Mouse (Mus musculus): ENCODE measurements around the gene Prkd3. TPM values are rescaled to one million over a fixed set of nuclear protein-coding genes. Genes with fewer than 3 reads are reported as not detected.

Gene Prkd3
- 20.8 and 21.0 TPM in 2 replicates for polyA plus RNA-seq (2015; fragmentation: Nextera tagmentation; extraction: Ambion mirVana)

GRCm38 (mm10) chr17:79020208-79020983, at the start of gene Prkd3:
Prkd3 (minus strand) TSS chr17:79020816.
- Histone ChIP-seq H3K9me3 (no peaks in the 10 kb centered on the region), H3K27me3 (peaks cover 13% of the 10 kb centered on the region), H3K27ac (peak within 1 kb of the TSS; percentile 77), H3K9ac (replicated peaks) (peak within 1 kb of the TSS; percentile 76), H3K4me2 (replicated peaks) (peak within 1 kb of the TSS; percentile 80), H3K4me3 (replicated peaks) (peak within 1 kb of the TSS; percentile 80), H3K4me1 (replicated peaks) (peaks cover 27% of the 10 kb centered on the region), H3K36me3 (no peaks in the 10 kb centered on the region)
- WGBS, result under 1% methylated on average over 67 of the region's 113 CpGs
- ATAC-seq, result peak; percentile 94

GRCm38 (mm10) chr17:79069766-79070480, 49.3 kb upstream of the Prkd3 start:
- H3K36me3 ChIP-seq, result no peaks in the 10 kb centered on the region
- WGBS, result 88% methylated on average over 14 of the region's 14 CpGs
- no peak overlapping the region for H3K4me2 ChIP-seq (replicated peaks)
- no peak overlapping the region for H3K27ac ChIP-seq
- H3K27me3 ChIP-seq, result no peaks in the 10 kb centered on the region
- H3K9ac ChIP-seq (replicated peaks), result no peak overlapping the region
- ATAC-seq, result no peak
- no peaks in the 10 kb centered on the region for H3K4me1 ChIP-seq (replicated peaks)
- no peaks in the 10 kb centered on the region for H3K9me3 ChIP-seq
- H3K4me3 ChIP-seq (replicated peaks), result no peak overlapping the region

DNA sequence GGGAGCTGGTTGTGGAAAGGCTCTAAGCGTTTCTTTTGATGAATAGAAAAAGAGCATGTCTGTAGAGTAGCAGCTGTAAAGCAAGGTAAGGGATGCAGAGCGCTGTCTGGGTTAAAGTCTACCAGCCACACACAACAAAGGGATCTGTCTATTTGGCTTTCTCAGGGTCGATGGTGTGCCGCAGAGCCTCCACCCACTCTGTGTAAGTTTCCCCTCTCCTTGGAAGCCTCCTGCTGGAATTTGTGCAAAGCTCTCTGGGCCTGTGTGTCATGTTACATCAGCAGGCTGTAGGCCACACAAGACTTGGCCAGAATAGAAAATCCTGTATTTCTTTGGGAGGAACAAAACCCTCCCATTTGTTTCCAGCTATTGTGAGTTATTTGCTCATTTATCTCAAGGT, 48.4 kb upstream of the Prkd3 start:
- Histone ChIP-seq H3K4me2 (replicated peaks) (no peak overlapping the region), H3K4me3 (replicated peaks) (no peak overlapping the region), H3K27me3 (no peaks in the 10 kb centered on the region), H3K4me1 (replicated peaks) (no peaks in the 10 kb centered on the region), H3K27ac (no peak overlapping the region), H3K9me3 (no peaks in the 10 kb centered on the region), H3K9ac (replicated peaks) (no peak overlapping the region), H3K36me3 (no peaks in the 10 kb centered on the region)
- no peak for ATAC-seq
- WGBS, result 37% methylated on average over 4 of the region's 4 CpGs

DNA sequence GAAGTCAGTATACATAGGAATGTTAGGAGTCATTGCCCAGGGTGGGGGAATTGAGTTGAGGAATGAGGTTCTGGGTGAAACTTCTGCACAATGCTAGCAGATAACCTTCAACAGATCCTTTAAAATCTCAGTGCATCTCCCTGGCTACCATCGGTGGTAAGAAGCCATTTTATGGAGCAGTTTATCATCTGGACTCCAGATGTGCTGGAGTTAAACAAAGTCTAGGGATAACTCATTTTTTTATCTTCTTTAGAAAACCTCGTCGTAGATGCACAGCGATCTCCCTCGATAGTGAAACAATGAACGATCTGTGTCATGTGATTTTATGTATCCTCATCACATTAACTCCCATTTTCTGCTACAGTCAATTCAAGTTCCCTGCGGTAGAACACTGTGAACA, 48.0 kb upstream of the Prkd3 start:
- Histone ChIP-seq H3K27ac (no peak overlapping the region), H3K27me3 (no peaks in the 10 kb centered on the region), H3K9ac (replicated peaks) (no peak overlapping the region), H3K4me2 (replicated peaks) (no peak overlapping the region), H3K36me3 (no peaks in the 10 kb centered on the region), H3K4me3 (replicated peaks) (no peak overlapping the region), H3K4me1 (replicated peaks) (no peaks in the 10 kb centered on the region), H3K9me3 (no peaks in the 10 kb centered on the region)
- ATAC-seq, result no peak
- WGBS, result 77% methylated on average over 7 of the region's 7 CpGs

DNA sequence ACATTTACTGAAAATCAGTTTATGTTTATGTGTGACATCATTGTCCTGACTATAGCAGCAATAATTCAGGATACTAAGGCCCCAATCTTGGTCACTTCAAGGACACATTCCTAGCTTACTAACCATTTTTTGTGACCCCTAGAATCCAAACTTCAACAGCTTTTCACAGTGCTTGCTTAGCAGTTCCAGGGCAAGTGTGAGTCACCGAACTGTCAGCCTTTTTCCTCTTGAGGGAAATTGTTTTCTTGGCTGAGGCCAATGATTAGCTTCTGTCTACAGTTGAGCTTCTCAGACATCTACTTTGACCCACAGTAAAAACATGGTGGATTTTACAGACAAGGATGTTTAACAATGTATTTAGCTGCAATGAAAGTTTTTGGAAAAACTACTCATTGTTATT, 43.6 kb upstream of the Prkd3 start:
- no peaks in the 10 kb centered on the region for H3K27me3 ChIP-seq
- no peak overlapping the region for H3K9ac ChIP-seq (replicated peaks)
- no peak overlapping the region for H3K27ac ChIP-seq
- no peak overlapping the region for H3K4me3 ChIP-seq (replicated peaks)
- no peak for ATAC-seq
- H3K36me3 ChIP-seq, result no peaks in the 10 kb centered on the region
- 84% methylated on average over 1 of the region's 1 CpGs for WGBS
- H3K4me1 ChIP-seq (replicated peaks), result no peaks in the 10 kb centered on the region
- no peaks in the 10 kb centered on the region for H3K9me3 ChIP-seq
- H3K4me2 ChIP-seq (replicated peaks), result no peak overlapping the region

DNA sequence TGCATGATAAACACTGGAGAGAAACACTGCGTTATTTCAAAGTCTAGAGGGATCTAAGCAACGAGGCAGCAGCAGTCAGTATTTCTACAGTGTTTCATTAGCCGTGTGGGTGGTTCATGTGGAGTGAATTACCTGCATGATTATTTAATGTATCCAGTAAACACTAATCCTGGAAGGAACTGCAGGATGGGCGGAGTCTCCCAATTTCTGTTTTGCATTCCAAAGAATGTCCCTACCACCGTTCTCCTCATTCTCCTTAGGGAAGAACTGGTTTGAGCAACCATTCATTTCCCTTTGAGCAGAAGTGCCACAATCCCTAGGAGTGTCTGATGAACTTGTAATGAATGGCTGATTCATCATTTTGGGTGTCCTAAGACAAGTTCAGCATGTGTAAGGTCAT, 39.6 kb upstream of the Prkd3 start:
- Histone ChIP-seq H3K4me2 (replicated peaks) (no peak overlapping the region), H3K4me1 (replicated peaks) (no peaks in the 10 kb centered on the region), H3K27ac (no peak overlapping the region), H3K9ac (replicated peaks) (no peak overlapping the region), H3K4me3 (replicated peaks) (no peak overlapping the region), H3K27me3 (no peaks in the 10 kb centered on the region), H3K9me3 (no peaks in the 10 kb centered on the region), H3K36me3 (no peaks in the 10 kb centered on the region)
- WGBS, result 81% methylated on average over 5 of the region's 5 CpGs
- ATAC-seq, result no peak

GRCm38 (mm10) chr17:79058271-79058670, 37.7 kb upstream of the Prkd3 start:
- H3K27me3 ChIP-seq, result peaks cover 5% of the 10 kb centered on the region
- no peak overlapping the region for H3K4me3 ChIP-seq (replicated peaks)
- H3K9me3 ChIP-seq, result no peaks in the 10 kb centered on the region
- no peak for ATAC-seq
- WGBS, result 77% methylated on average over 6 of the region's 6 CpGs
- no peak overlapping the region for H3K4me2 ChIP-seq (replicated peaks)
- H3K36me3 ChIP-seq, result no peaks in the 10 kb centered on the region
- no peaks in the 10 kb centered on the region for H3K4me1 ChIP-seq (replicated peaks)
- no peak overlapping the region for H3K9ac ChIP-seq (replicated peaks)
- H3K27ac ChIP-seq, result no peak overlapping the region

GRCm38 (mm10) chr17:79052088-79052812, 31.6 kb upstream of the Prkd3 start:
- Histone ChIP-seq H3K4me2 (replicated peaks) (peak overlapping the region; percentile 96), H3K27me3 (peaks cover 8% of the 10 kb centered on the region), H3K9me3 (no peaks in the 10 kb centered on the region), H3K36me3 (no peaks in the 10 kb centered on the region), H3K27ac (peak overlapping the region; percentile 71), H3K4me3 (replicated peaks) (peak overlapping the region; percentile 67), H3K4me1 (replicated peaks) (peaks cover 4% of the 10 kb centered on the region; the same call in 1 of the 2 replicates), H3K9ac (replicated peaks) (peak overlapping the region; percentile 75)
- peak; percentile 97 for ATAC-seq
- WGBS, result under 1% methylated on average over 45 of the region's 45 CpGs

DNA sequence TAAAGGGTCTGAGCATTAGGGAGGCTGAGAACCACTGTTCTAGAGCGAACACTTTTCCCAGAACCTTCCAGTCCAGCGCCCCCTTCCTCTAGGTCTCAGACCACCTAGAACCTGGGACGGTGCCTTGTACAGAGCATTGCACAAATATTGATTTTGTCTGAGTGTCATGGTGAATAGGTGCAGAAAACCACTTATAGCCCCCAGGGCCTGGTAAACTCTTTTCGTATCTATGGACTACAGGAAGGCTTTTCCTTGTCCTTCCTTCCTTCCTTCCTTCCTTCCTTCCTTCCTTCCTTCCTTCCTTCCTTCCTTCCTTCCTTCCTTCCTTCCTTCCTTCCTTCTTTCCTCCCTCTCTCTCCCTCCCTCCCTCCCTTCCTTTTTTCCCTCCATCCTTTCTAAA, 31.0 kb upstream of the Prkd3 start, which contains the start of gene Qpct:
TSS of gene Qpct (plus strand) at position 301 of the 400 bp plus-strand sequence.
- Histone ChIP-seq H3K4me1 (replicated peaks) (peaks cover 4% of the 10 kb centered on the region; the same call in 1 of the 2 replicates), H3K9me3 (no peaks in the 10 kb centered on the region), H3K9ac (replicated peaks) (peak within 1 kb of the TSS; percentile 75), H3K27me3 (peaks cover 8% of the 10 kb centered on the region), H3K36me3 (no peaks in the 10 kb centered on the region), H3K4me2 (replicated peaks) (peak within 1 kb of the TSS; percentile 96), H3K27ac (peak within 1 kb of the TSS; percentile 71), H3K4me3 (replicated peaks) (peak within 1 kb of the TSS; percentile 67)
- ATAC-seq, result 0 out of 2 replicates have a peak, but pooled peaks have one; percentile 9
- 71% methylated on average over 4 of the region's 4 CpGs for WGBS

GRCm38 (mm10) chr17:79043705-79044104, 23.1 kb upstream of the Prkd3 start:
- no peaks in the 10 kb centered on the region for H3K36me3 ChIP-seq
- H3K9ac ChIP-seq (replicated peaks), result no peak overlapping the region
- no peak overlapping the region for H3K27ac ChIP-seq
- H3K27me3 ChIP-seq, result no peaks in the 10 kb centered on the region
- H3K4me1 ChIP-seq (replicated peaks), result no peaks in the 10 kb centered on the region
- no peak for ATAC-seq
- WGBS, result 98% methylated on average over 2 of the region's 2 CpGs
- H3K9me3 ChIP-seq, result no peaks in the 10 kb centered on the region
- H3K4me3 ChIP-seq (replicated peaks), result no peak overlapping the region
- H3K4me2 ChIP-seq (replicated peaks), result no peak overlapping the region

- H3K9me3 ChIP-seq, result no peaks in the 10 kb centered on the region
- no peak for ATAC-seq
- no peak overlapping the region for H3K9ac ChIP-seq (replicated peaks)
- no peaks in the 10 kb centered on the region for H3K27me3 ChIP-seq
- no peak overlapping the region for H3K4me3 ChIP-seq (replicated peaks)
- no peaks in the 10 kb centered on the region for H3K4me1 ChIP-seq (replicated peaks)
- no peaks in the 10 kb centered on the region for H3K36me3 ChIP-seq
- H3K4me2 ChIP-seq (replicated peaks), result no peak overlapping the region
- H3K27ac ChIP-seq, result no peak overlapping the region
Measured at GRCm38 (mm10) chr17:79039660-79040059, 19.0 kb upstream of the Prkd3 start.

GRCm38 (mm10) chr17:79032782-79033181, 12.2 kb upstream of the Prkd3 start:
- H3K4me3 ChIP-seq (replicated peaks), result no peak overlapping the region
- WGBS, result 79% methylated on average over 4 of the region's 4 CpGs
- H3K27me3 ChIP-seq, result no peaks in the 10 kb centered on the region
- no peaks in the 10 kb centered on the region for H3K9me3 ChIP-seq
- H3K9ac ChIP-seq (replicated peaks), result no peak overlapping the region
- 0 out of 2 replicates have a peak, but pooled peaks have one; percentile 50 for ATAC-seq
- H3K4me2 ChIP-seq (replicated peaks), result no peak overlapping the region
- H3K36me3 ChIP-seq, result no peaks in the 10 kb centered on the region
- H3K27ac ChIP-seq, result no peak overlapping the region
- no peaks in the 10 kb centered on the region for H3K4me1 ChIP-seq (replicated peaks)
